Mouse (Mus musculus) gastrocnemius, adult 8-10 months (tissue): ENCODE results near the gene Tnfrsf9. TPM values are rescaled to one million over a fixed set of nuclear protein-coding genes. Genes with fewer than 3 reads are reported as not detected.

Experiments used
- DNase-seq, 2 experiments: peaks; one replicate each; pipeline ENCODE4 v3.0.0; 2022; ENCODE audit warnings: low spot score in 2 of 2
- total RNA-seq, 4 experiments: library from RNA; stranded (reverse); gene quantifications; 2 replicates each; pipeline ENCODE4 v1.2.4; 2022

Gene Tnfrsf9
- total RNA-seq, 4 experiments from 2014 or later: 0.13 to 0.65 (median 0.19) TPM

DNA sequence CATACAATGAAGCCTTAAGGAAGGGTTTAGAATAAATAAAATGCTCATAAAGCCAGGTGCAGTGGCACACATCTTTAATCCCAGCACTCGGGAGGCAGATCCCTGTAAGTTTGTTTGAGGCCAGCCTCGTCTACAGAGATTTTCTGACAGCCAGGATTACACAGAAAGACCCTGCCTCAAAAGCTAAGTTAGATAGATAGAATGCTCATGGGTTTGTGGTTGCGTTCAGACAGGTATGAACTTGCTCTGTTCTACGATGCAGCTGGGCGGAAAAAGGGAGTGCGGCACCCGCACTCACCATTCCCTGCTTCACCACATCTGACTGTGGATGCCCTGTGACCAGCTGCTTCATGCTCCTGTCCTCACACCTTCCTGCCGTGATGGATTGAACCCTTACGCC is 65.1 kb downstream of the Tnfrsf9 start:
- no peak for DNase-seq

- DNase-seq: no peak
These were observed 65.8 kb downstream of the Tnfrsf9 start for GRCm38 (mm10) chr4:150980153-150980552.

DNA sequence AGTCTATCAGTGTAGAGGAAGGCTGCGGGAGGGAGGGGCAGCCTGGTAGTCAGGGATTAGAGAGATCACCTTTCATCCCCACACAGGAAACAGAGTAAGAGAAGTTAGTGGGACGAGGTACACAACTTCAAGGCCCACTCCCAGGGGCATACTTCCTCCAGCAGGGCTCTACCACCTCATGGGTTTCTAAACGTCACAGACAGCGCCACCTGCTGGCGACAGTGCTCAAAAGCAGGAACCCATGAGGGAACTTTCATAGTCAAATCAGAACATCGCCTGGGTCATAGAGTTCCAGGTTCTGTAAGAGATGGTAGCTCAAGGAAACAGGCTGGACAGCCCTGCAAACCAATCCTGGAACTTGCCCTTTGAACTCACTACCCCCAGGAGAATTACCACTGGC is 75.8 kb downstream of the Tnfrsf9 start:
- no peak for DNase-seq

Other genes starting within 250 kb of the Tnfrsf9 start
- 10 to 100 TPM; 12.1 to 28.7 (median 15.0) TPM for gene Errfi1, start 60.6 kb upstream of the Tnfrsf9 start, total RNA-seq
- 100 to 1,000 TPM; 660 to 858 (median 779) TPM for gene Park7, start 125 bp upstream of the Tnfrsf9 start, total RNA-seq
- not detected for gene Uts2, start 82.5 kb downstream of the Tnfrsf9 start, total RNA-seq
- 10 to 100 TPM in 3 of 4 experiments, 1 to 10 TPM in 1; 6.5 to 14.8 (median 11.6) TPM for gene Per3, start 130.1 kb downstream of the Tnfrsf9 start, total RNA-seq
- gene Vamp3, start 143.4 kb downstream of the Tnfrsf9 start, total RNA-seq: 10 to 100 TPM; 51.9 to 60.7 (median 57.1) TPM
- gene Gm13090, start 175.0 kb downstream of the Tnfrsf9 start, total RNA-seq: not detected